Comparison of ENCODE assay signal across 32 mouse cellular contexts in genomic region chr3:152886749-152887148, GRCm38 (mm10).
A peak's percentile ranks its signal among the peaks of the same experiment; 100 is the strongest.
DNase-seq lines count a peak whose midpoint lies in the region; ATAC-seq lines count a peak whose summit lies in the region.
"Had no signal": no experiment of that assay in that cellular context is flagged by ENCODE, and none has a peak within 500 bp of the region (broad histone marks: within the 10 kb centered on the region; RNA-seq: fewer than 3 reads in every experiment).

No protein-coding gene starts in this region.

- H3K27me3 ChIP-seq in midbrain, embryonic 11.5 days (ENCODE audit: control insufficient read depth, insufficient read depth, low read length): no peaks in the 10 kb centered on the region
- H3K27me3 ChIP-seq in midbrain, embryonic 16.5 days (ENCODE audit: control insufficient read depth, insufficient read depth, low read depth, low read length): no peaks in the 10 kb centered on the region
- H3K27me3 ChIP-seq: embryonic facial prominence, embryonic 12.5 days; heart, embryonic 15.5 days; hindbrain, embryonic 12.5 days; lung, embryonic 15.5 days; midbrain, embryonic 12.5 days; neural tube, embryonic 15.5 days; stomach, embryonic 15.5 days had no signal

- H3K36me3 ChIP-seq in midbrain, embryonic 11.5 days (ENCODE audit: control insufficient read depth, insufficient read depth, low read length): no peaks in the 10 kb centered on the region
- H3K36me3 ChIP-seq in midbrain, embryonic 16.5 days (ENCODE audit: control insufficient read depth, insufficient read depth, low read length): no peaks in the 10 kb centered on the region
- H3K36me3 ChIP-seq: embryonic facial prominence, embryonic 12.5 days; G1E; heart, embryonic 10.5 days; heart, embryonic 15.5 days; hindbrain, embryonic 12.5 days; limb, embryonic 13.5 days; lung, embryonic 15.5 days; midbrain, embryonic 12.5 days; neural tube, embryonic 15.5 days; stomach, embryonic 15.5 days had no signal

- no peak overlapping the region for H3K4me2 ChIP-seq in midbrain, embryonic 11.5 days
- no peak overlapping the region for H3K4me2 ChIP-seq in midbrain, embryonic 16.5 days (ENCODE audit: low read length)
- H3K4me2 ChIP-seq: embryonic facial prominence, embryonic 12.5 days; heart, embryonic 15.5 days; hindbrain, embryonic 12.5 days; limb, embryonic 13.5 days; liver, embryonic 11.5 days; lung, embryonic 15.5 days; midbrain, embryonic 12.5 days; neural tube, embryonic 15.5 days; stomach, embryonic 15.5 days had no signal

- DNase-seq in midbrain, embryonic 11.5 days (ENCODE audit: low spot score, missing footprints): peak; percentile 47
- peak; percentile 38 for DNase-seq in CD4-positive, CD25-positive, alpha-beta regulatory T cell, adult 2 months (ENCODE audit: low read depth, low spot score)
- DNase-seq in left cerebral cortex, adult 11 months (ENCODE audit: low spot score): no peak
- no peak for DNase-seq in layer of hippocampus, postnatal 36 days
- DNase-seq in right cerebral cortex, postnatal 36 days (ENCODE audit: low spot score in 2 of 2): no peak
- DNase-seq: adrenal gland, adult 8-10 months; cerebellum, adult 11-12 months; cerebellum, adult 9-11 months; embryo, embryonic 11 days; gastrocnemius, postnatal 14 days; heart, postnatal 36 days; kidney, adult 11 months; kidney, postnatal 36 days; layer of hippocampus, adult 9-11 months; retina, postnatal 1 day; right cerebral cortex, postnatal 14 days had no signal

- no peak overlapping the region for H3K9ac ChIP-seq in midbrain, embryonic 11.5 days (ENCODE audit: low read length)
- H3K9ac ChIP-seq in midbrain, embryonic 16.5 days (ENCODE audit: low read depth, low read length): no peak overlapping the region
- H3K9ac ChIP-seq: embryonic facial prominence, embryonic 12.5 days; heart, embryonic 15.5 days; hindbrain, embryonic 12.5 days; limb, embryonic 13.5 days; lung, embryonic 15.5 days; midbrain, embryonic 12.5 days; neural tube, embryonic 15.5 days; stomach, embryonic 15.5 days had no signal

- H3K4me3 ChIP-seq in midbrain, embryonic 11.5 days (ENCODE audit: low read depth, low read length): no peak overlapping the region
- no peak overlapping the region for H3K4me3 ChIP-seq in midbrain, embryonic 16.5 days (ENCODE audit: low read depth, low read length)
- H3K4me3 ChIP-seq: embryonic facial prominence, embryonic 12.5 days; heart, embryonic 10.5 days; heart, embryonic 15.5 days; hindbrain, embryonic 12.5 days; left cerebral cortex, adult 2 months; limb, embryonic 13.5 days; lung, embryonic 15.5 days; midbrain, embryonic 12.5 days; neural tube, embryonic 15.5 days; stomach, embryonic 15.5 days had no signal

- H3K9me3 ChIP-seq in midbrain, embryonic 11.5 days (ENCODE audit: control insufficient read depth, low read length): no peaks in the 10 kb centered on the region
- no peaks in the 10 kb centered on the region for H3K9me3 ChIP-seq in midbrain, embryonic 16.5 days (replicated peaks; ENCODE audit: control insufficient read depth, low read length, poor library complexity, severe bottlenecking)
- H3K9me3 ChIP-seq: embryonic facial prominence, embryonic 12.5 days; G1E; heart, embryonic 10.5 days; heart, embryonic 15.5 days; hindbrain, embryonic 12.5 days; limb, embryonic 13.5 days; lung, embryonic 15.5 days; midbrain, embryonic 12.5 days; neural tube, embryonic 15.5 days; stomach, embryonic 15.5 days had no signal

- H3K4me1 ChIP-seq in midbrain, embryonic 11.5 days (ENCODE audit: control insufficient read depth, insufficient read depth, low read length): 0 out of 2 replicates have a peak, but pooled peaks cover 2% of the 10 kb centered on the region
- peaks cover 7% of the 10 kb centered on the region for H3K4me1 ChIP-seq in midbrain, embryonic 16.5 days (ENCODE audit: control insufficient read depth, insufficient read depth, low read length)
- H3K4me1 ChIP-seq: stomach, embryonic 15.5 days had no signal

- no peak overlapping the region for H3K27ac ChIP-seq in midbrain, embryonic 11.5 days (ENCODE audit: low read depth, low read length)
- no peak overlapping the region for H3K27ac ChIP-seq in midbrain, embryonic 16.5 days (ENCODE audit: low read length)
- H3K27ac ChIP-seq: embryonic facial prominence, embryonic 12.5 days; heart, embryonic 10.5 days; heart, embryonic 15.5 days; hindbrain, embryonic 12.5 days; hindbrain, postnatal 0 days; left cerebral cortex, adult 2 months; limb, embryonic 13.5 days; lung, embryonic 15.5 days; midbrain, embryonic 12.5 days; neural tube, embryonic 15.5 days; stomach, embryonic 15.5 days had no signal

- no peak for ATAC-seq in midbrain, embryonic 11.5 days (ENCODE audit: low FRiP score)
- no peak for ATAC-seq in midbrain, embryonic 16.5 days
- peak; percentile 49 for ATAC-seq in activated CD4-positive, CD25-positive, alpha-beta regulatory T cell, adult 4 months
- ATAC-seq: forebrain, embryonic 14.5 days; hindbrain, postnatal 0 days had no signal

Comparison
In these comparisons a context has a peak if more than half of its experiments do, and no peak if none do; other contexts are left out.
1. DNase-seq: peak in midbrain, embryonic 11.5 days (single experiment) and CD4-positive, CD25-positive, alpha-beta regulatory T cell, adult 2 months (single experiment); none in left cerebral cortex, adult 11 months (single experiment), layer of hippocampus, postnatal 36 days (0 of 2) and right cerebral cortex, postnatal 36 days (0 of 2).